Mouse (Mus musculus) lung, embryonic 16.5 days (tissue): ENCODE measurements at regions not wholly inside any gene's neighbourhood (a gene's known extent, or its start where the extent isn't known, plus 50 kb on each side); places are given as distances from the start of the nearest gene placed in this dataset.
"Not testable (repeated sequence)": the region's sequence is repeated elsewhere in the genome, so short reads cannot be mapped to it uniquely, and the experiment has no call there.

Source experiments
- ATAC-seq: fragments of 200-750 bp; cut with Nextera tagmentation; 2 replicates; pipeline ENCODE4 v1.8.0; 2017; ENCODE audit warnings: low read depth, mild to moderate bottlenecking, moderate library complexity
- H3K27ac ChIP-seq: fragments of 300-500 bp; sonication (generic); 2 replicates; pipeline ENCODE4 v1.5.1; 2014; ENCODE audit warnings: mild to moderate bottlenecking, control low read depth, low read length
- H3K27me3 ChIP-seq: fragments of 300-500 bp; sonication (generic); 2 replicates; pipeline ENCODE4 v1.6.1; 2014; ENCODE audit warnings: low read depth, low read length, mixed read lengths; ENCODE audit not compliant: control insufficient read depth, insufficient read depth
- H3K36me3 ChIP-seq: fragments of 300-500 bp; sonication (generic); 2 replicates; pipeline ENCODE4 v1.6.1; 2014; ENCODE audit warnings: low read length; ENCODE audit not compliant: control insufficient read depth, insufficient read depth
- H3K4me1 ChIP-seq: fragments of 300-500 bp; sonication (generic); replicated peaks from 2 replicates; pipeline ENCODE4 v1.6.1; 2014; ENCODE audit warnings: low read length, mixed read lengths; ENCODE audit not compliant: control insufficient read depth, insufficient read depth
- H3K4me2 ChIP-seq: fragments of 300-500 bp; sonication (generic); 2 replicates; pipeline ENCODE4 v1.6.1; 2014; ENCODE audit warnings: low read depth, low read length, control low read depth
- H3K4me3 ChIP-seq: fragments of 300-500 bp; sonication (generic); 2 replicates; pipeline ENCODE4 v1.5.1; 2014; ENCODE audit warnings: mild to moderate bottlenecking, low read length, control low read depth
- H3K9ac ChIP-seq: fragments of 300-500 bp; sonication (generic); 2 replicates; pipeline ENCODE4 v1.6.1; 2014; ENCODE audit warnings: low read length, control low read depth
- H3K9me3 ChIP-seq: fragments of 300-500 bp; sonication (generic); 2 replicates; pipeline ENCODE4 v1.6.1; 2016; ENCODE audit warnings: low read length; ENCODE audit not compliant: control insufficient read depth
- WGBS: fragments of 180-500 bp; shearing (Covaris S2); extraction: QIAGEN DNeasy Blood & Tissue Kit; methylation state at CpG from one replicate; pipeline ENCODE4 v1.1.7; 2014; 5-methylcytosine and 5-hydroxymethylcytosine counted together

DNA sequence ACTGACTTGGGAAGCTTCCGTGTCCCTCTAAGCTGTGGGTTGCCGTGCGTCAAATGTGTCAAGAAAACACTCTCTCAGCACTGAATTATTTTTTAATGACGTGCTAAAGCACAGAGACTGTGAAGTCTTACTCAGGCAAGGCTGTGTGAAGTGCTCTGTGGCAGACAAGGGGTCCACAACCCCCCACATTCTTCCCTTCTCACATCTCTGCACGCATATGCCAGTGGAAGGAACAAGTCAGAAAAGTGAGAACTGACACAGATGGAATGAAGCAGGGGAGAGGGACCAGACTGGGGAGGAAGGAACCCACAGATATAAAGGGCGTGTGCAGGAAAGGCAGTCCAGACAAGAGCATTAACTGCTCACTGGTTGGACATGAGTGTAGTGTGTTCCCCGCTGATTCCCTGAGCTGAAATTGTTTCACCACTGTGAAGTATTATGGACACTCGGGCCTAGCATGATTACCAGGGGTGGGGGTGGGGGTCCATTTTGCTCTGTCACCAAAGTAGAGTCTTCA is 279.8 kb downstream of the Trib2 start:
- Histone ChIP-seq H3K4me2 (no peak overlapping the region), H3K27me3 (no peaks in the 10 kb centered on the region), H3K9me3 (no peaks in the 10 kb centered on the region), H3K4me1 (no peaks in the 10 kb centered on the region), H3K36me3 (no peaks in the 10 kb centered on the region), H3K27ac (no peak overlapping the region), H3K9ac (no peak overlapping the region), H3K4me3 (no peak overlapping the region)
- no peak for ATAC-seq
- 52% methylated on average over 8 of the region's 8 CpGs for WGBS

DNA sequence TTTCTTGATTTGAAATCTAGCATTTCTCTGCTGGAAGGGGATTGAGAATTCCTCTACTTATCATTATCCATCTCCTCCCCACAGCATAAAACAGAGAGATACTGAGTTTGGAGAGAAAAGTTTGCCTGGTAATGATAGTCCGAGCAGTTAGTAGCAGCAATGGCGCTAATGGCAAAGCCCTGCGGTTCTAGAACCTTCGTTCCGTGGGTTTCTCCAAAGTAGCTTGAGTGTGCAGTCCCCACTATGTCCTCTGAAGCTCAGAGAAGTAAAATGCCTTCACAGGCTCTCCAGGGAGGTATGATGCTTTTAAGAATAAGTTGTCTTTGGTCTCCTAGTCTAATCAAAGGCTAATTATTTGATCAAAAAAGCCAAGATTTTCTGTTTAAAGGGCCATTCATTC is 280.5 kb downstream of the Trib2 start:
- no peaks in the 10 kb centered on the region for H3K9me3 ChIP-seq
- WGBS = 78% methylated on average over 5 of the region's 5 CpGs
- no peaks in the 10 kb centered on the region for H3K36me3 ChIP-seq
- H3K9ac ChIP-seq = no peak overlapping the region
- no peak overlapping the region for H3K4me3 ChIP-seq
- no peak overlapping the region for H3K4me2 ChIP-seq
- no peak overlapping the region for H3K27ac ChIP-seq
- ATAC-seq = no peak
- no peaks in the 10 kb centered on the region for H3K27me3 ChIP-seq
- no peaks in the 10 kb centered on the region for H3K4me1 ChIP-seq

DNA sequence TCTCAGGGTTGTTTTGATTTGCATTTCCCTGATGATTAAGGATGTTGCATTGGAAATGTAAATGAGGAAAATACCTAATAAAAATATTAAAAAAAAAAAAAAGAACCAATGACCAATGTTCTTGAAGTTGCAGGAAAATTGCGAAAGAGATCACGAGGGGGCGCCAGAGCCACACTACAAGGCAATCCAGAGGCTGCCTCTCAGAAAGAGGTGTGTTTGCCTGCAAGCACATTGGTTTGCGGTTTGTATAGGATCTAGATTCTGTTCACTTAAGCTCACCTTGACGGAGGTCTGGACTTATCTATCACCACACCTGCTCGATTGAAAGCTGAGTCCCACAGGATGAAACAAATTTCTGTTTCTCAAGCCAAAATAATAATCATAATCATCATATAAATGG is 280.9 kb downstream of the Trib2 start:
- no peak overlapping the region for H3K4me2 ChIP-seq
- no peak overlapping the region for H3K9ac ChIP-seq
- WGBS = 3% methylated on average over 6 of the region's 6 CpGs
- no peak overlapping the region for H3K4me3 ChIP-seq
- no peaks in the 10 kb centered on the region for H3K36me3 ChIP-seq
- no peaks in the 10 kb centered on the region for H3K4me1 ChIP-seq
- H3K9me3 ChIP-seq = no peaks in the 10 kb centered on the region
- H3K27me3 ChIP-seq = no peaks in the 10 kb centered on the region
- H3K27ac ChIP-seq = no peak overlapping the region
- ATAC-seq = no peak

DNA sequence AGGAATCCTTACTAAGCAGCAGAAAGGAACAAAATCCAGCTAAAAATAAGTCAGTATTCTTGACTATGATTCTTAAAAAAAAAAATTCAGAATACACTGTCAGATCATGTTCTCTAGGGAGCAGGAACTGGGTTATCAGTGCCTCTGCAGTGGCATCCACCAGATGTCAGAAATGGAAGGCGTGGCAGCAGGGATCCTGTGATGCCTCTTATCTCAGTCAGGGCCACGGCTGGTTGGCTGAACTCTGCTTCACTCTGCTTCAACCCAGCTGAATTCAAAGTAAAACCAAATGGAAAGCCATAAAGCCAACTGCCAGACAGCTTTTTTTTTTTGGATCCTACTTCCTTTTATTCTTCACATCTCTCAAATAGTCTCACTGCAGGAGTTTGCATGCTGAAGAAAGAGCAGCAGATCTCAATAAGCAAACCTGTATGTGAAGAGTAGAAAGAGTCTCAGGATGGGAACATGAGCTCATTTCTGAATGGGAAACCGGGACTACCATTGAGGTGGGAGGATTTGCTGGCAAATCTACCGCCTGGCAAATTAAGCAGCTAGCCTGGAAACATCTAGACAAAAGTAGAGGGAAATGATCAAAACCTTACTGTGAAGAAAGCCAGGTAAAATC is 295.8 kb downstream of the Trib2 start:
- H3K9me3 ChIP-seq = no peaks in the 10 kb centered on the region
- 38% methylated on average over 4 of the region's 4 CpGs for WGBS
- no peak overlapping the region for H3K4me3 ChIP-seq
- no peak overlapping the region for H3K4me2 ChIP-seq
- H3K36me3 ChIP-seq = no peaks in the 10 kb centered on the region
- no peaks in the 10 kb centered on the region for H3K27me3 ChIP-seq
- no peak for ATAC-seq
- no peak overlapping the region for H3K9ac ChIP-seq
- no peaks in the 10 kb centered on the region for H3K4me1 ChIP-seq
- no peak overlapping the region for H3K27ac ChIP-seq

DNA sequence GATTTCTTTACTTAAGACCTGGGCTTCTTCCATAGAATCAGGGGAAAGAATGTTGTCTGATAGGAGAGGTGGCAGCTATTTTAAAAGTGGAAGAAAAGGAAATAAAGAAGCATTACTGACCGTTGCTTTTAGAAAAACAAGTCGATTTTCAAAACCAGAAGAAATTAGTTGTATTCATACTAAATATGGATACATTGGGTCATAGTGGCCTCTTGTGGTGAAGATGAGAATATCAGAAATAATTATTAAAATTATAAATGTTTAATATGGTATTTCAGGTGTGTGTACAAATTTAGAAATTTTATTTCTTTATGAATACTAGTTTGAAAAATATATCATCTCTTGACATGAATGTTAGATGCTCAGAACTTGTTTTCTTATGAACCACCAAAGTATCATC is 304.7 kb downstream of the Trib2 start:
- H3K4me1 ChIP-seq = no peaks in the 10 kb centered on the region
- no peak overlapping the region for H3K4me3 ChIP-seq
- no peaks in the 10 kb centered on the region for H3K9me3 ChIP-seq
- no peaks in the 10 kb centered on the region for H3K36me3 ChIP-seq
- no peak overlapping the region for H3K27ac ChIP-seq
- no peak for ATAC-seq
- no peak overlapping the region for H3K4me2 ChIP-seq
- H3K27me3 ChIP-seq = no peaks in the 10 kb centered on the region
- WGBS = 28% methylated on average over 2 of the region's 2 CpGs
- H3K9ac ChIP-seq = no peak overlapping the region

DNA sequence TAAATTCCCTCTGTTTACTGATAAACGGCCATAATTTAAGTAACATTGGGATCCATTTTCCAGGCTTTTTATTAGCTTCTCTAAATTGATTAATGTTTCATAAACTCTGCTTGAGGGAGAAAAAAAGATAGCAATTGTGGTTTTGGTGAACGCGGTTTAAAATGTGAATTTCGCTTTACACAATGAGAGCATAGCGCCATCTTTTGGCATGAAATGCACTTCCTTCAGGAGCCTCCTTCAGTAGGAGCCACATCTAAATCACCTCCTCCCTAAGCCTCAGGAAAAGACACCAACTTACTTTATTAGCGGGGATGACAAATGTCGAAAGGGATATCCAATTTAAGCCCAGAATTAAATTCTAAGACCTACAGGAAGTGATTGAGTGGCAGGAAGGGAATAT is 309.1 kb downstream of the Trib2 start:
- Histone ChIP-seq H3K9ac (no peak overlapping the region), H3K27me3 (no peaks in the 10 kb centered on the region), H3K27ac (no peak overlapping the region), H3K36me3 (no peaks in the 10 kb centered on the region), H3K9me3 (no peaks in the 10 kb centered on the region), H3K4me3 (no peak overlapping the region), H3K4me1 (no peaks in the 10 kb centered on the region), H3K4me2 (no peak overlapping the region)
- no peak for ATAC-seq
- WGBS = 24% methylated on average over 7 of the region's 7 CpGs

DNA sequence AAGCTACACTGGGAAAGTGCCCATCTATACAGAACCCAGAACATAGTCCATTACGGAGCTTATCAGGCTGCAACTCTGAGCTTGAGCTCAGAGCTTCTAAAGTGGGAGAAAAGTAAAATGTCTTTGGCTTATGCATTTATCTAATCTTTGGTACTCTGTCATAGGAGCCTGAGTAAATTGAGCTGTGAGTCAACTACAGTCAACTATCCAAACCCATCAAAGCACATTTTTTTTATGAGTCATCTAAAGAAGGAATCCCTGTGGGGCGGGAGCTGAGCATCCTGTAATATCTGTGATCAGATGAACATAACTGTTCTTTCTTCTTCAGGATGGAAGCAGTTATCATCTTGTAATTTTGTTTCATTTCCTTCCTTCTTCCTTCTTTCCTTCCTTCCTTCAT is 323.1 kb downstream of the Trib2 start:
- no peaks in the 10 kb centered on the region for H3K4me1 ChIP-seq
- no peaks in the 10 kb centered on the region for H3K36me3 ChIP-seq
- H3K4me2 ChIP-seq = no peak overlapping the region
- no peak overlapping the region for H3K27ac ChIP-seq
- H3K4me3 ChIP-seq = no peak overlapping the region
- no peaks in the 10 kb centered on the region for H3K27me3 ChIP-seq
- no peak overlapping the region for H3K9ac ChIP-seq
- 73% methylated on average over 2 of the region's 2 CpGs for WGBS
- no peak for ATAC-seq
- H3K9me3 ChIP-seq = no peaks in the 10 kb centered on the region

DNA sequence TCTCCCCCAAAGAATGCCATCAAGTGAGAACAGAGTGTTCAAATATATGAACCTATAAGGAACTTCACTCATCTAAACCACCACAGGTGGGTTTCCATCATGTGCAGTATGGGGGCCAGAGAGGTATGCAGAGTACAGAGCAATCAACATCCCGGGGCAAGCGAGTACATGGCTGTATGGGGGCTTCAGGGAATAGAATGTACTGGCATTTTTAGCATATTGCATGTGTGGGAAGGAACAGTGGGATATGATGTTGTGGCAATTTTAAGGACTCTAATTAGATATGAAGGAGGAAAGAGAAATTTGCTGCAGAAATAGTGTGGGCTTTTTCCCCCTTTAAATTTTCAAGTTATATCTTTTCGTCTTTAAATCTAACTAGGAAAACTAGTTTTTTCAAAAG is 344.0 kb downstream of the Trib2 start:
- ATAC-seq = no peak
- H3K27ac ChIP-seq = no peak overlapping the region
- H3K9me3 ChIP-seq = no peaks in the 10 kb centered on the region
- no peak overlapping the region for H3K4me2 ChIP-seq
- H3K4me3 ChIP-seq = no peak overlapping the region
- no peak overlapping the region for H3K9ac ChIP-seq
- no peaks in the 10 kb centered on the region for H3K4me1 ChIP-seq
- H3K27me3 ChIP-seq = no peaks in the 10 kb centered on the region
- 82% methylated on average over 3 of the region's 3 CpGs for WGBS
- no peaks in the 10 kb centered on the region for H3K36me3 ChIP-seq

DNA sequence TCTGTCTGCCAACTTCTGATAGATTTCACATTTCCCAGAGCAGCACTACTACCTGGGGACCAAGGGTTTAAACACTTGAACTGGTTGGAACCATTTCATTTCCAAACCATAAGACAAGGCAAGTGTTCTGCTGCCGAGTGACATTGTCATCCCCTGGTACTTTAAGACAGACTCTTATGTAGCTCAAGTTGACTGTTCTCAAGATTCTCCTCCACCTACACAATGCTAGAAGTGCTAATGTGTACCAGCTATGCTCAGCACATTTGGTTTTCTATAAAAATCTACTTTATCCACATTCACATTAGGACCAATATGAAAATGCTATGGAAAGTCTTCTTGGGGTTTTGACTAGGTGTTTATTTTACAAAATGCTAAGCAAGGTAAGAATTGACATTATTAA is 357.3 kb downstream of the Trib2 start:
- WGBS = 69% methylated on average over 1 of the region's 1 CpGs
- H3K9ac ChIP-seq = no peak overlapping the region
- H3K4me3 ChIP-seq = no peak overlapping the region
- no peak overlapping the region for H3K27ac ChIP-seq
- no peaks in the 10 kb centered on the region for H3K36me3 ChIP-seq
- H3K9me3 ChIP-seq = no peaks in the 10 kb centered on the region
- H3K27me3 ChIP-seq = no peaks in the 10 kb centered on the region
- no peak for ATAC-seq
- no peak overlapping the region for H3K4me2 ChIP-seq
- no peaks in the 10 kb centered on the region for H3K4me1 ChIP-seq

DNA sequence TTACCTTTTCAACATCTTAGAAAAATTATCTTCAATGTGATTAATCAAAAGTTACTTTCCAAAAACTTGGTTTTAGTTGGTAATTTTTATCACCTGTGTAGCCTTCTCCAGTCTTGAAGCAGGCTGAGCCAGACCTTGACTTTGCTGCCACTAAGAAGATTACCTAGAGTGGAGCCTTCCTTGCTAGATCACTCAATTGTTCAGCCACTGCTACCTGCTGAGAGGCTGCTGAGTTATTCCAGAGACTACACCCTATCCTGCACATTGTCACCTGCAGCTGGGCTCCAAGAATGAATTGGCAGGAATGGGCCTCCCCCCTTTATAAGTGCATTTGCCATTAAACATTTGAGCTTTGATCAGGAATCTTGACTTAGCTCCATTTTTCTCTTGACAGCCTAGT is 360.4 kb downstream of the Trib2 start:
- H3K4me1 ChIP-seq, H3K4me2 ChIP-seq, ATAC-seq, H3K27ac ChIP-seq, H3K36me3 ChIP-seq, H3K9me3 ChIP-seq, H3K4me3 ChIP-seq, H3K9ac ChIP-seq, H3K27me3 ChIP-seq: not testable (repeated sequence)
